Mouse (Mus musculus): ENCODE measurements around the gene Wdr18. TPM values are rescaled to one million over a fixed set of nuclear protein-coding genes. Genes with fewer than 3 reads are reported as not detected.

Wdr18 gene
- total and polyA plus RNA-seq, 3 experiments: 28.5 to 69.0 (median 34.6) TPM

DNA sequence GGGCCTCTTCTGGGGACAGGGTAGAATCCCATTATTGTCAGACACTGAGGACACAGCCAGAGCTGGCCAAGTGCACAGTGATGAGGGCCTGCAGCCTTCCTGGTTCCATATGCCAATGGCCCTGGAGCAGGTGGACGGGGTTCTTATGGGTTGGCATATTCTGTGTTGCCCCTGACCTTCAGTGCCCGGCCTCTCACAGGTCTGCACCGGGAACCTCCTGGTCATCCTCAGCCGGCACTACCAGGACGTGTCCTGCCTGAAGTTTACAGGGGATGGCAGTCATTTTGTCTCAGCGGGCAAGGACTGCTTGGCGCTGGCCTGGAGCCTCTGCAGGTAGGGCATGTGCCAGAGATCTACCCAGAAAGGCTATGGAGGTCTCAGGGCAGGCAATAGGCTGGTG, 4.8 kb downstream of the Wdr18 start:
- Histone ChIP-seq H3K9me3 (replicated peaks) (no peaks in the 10 kb centered on the region), H3K27me3 (ENCODE audit: insufficient read depth, low read length) (no peaks in the 10 kb centered on the region), H3K4me1 (ENCODE audit: insufficient read depth, low read depth, low read length) (peaks cover 64% of the 10 kb centered on the region), H3K36me3 (replicated peaks) (peaks cover 91% of the 10 kb centered on the region), H3K4me3 (ENCODE audit: low read depth, low read length) (no peak overlapping the region)
- TF ChIP-seq CTCF (IDR thresholded peaks at IDR 0.05; ENCODE audit: low read depth, low read length) (no peak), POLR2AphosphoS5 (IDR thresholded peaks at IDR 0.05; ENCODE audit: insufficient replicate concordance, low read depth, low read length) (no peak), GATA2 (IDR thresholded peaks at IDR 0.05; ENCODE audit: borderline replicate concordance, low read depth, low read length) (no peak), TAL1 (conservative IDR thresholded peaks at IDR 0.05; ENCODE audit: low read depth, low read length) (no peak), GATA1 (IDR thresholded peaks at IDR 0.05; ENCODE audit: borderline replicate concordance, low read length) (no peak)
- no peak for DNase-seq (ENCODE audit: low spot score)
- ATAC-seq (ENCODE audit: extremely low read depth, insufficient number of reproducible peaks, low FRiP score, poor library complexity, severe bottlenecking): no peak

- DNase-seq (ENCODE audit: low spot score): no peak
- Histone ChIP-seq H3K9me3 (replicated peaks) (no peaks in the 10 kb centered on the region), H3K27me3 (ENCODE audit: insufficient read depth, low read length) (no peaks in the 10 kb centered on the region), H3K36me3 (replicated peaks) (peaks cover 92% of the 10 kb centered on the region), H3K4me3 (ENCODE audit: low read depth, low read length) (no peak overlapping the region), H3K4me1 (ENCODE audit: insufficient read depth, low read depth, low read length) (peaks cover 64% of the 10 kb centered on the region)
- no peak for TF ChIP-seq GATA1 (IDR thresholded peaks at IDR 0.05; ENCODE audit: borderline replicate concordance, low read length)
- ATAC-seq (ENCODE audit: extremely low read depth, insufficient number of reproducible peaks, low FRiP score, poor library complexity, severe bottlenecking): no peak
Observed at GRCm38 (mm10) chr10:79965325-79965724, 5.4 kb downstream of the Wdr18 start.

DNA sequence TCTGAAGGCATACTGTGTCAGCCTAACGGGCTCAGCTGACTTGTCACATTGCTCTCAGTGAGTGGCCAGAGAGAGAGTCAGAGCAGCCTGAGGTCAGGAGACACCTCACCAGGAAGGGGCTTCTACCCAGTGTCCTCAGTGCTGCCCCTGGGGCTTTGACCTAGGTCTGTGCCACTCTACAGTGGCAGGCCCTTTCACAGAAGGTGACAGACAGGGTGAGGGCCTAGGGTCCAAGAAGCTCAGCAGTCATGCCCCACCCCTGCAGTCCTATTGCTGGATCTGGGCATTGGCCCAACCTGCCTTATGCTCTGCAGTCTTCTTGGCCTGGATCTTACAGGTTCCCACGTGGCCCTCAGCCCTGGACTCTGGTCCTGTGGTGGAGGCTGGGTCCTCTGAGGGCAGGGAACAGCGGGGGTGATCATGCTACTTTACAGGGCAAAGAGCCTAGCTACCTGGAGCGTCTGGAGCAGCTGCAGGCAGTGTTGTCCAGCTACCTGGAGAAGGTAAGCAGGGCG, 7.0 kb downstream of the Wdr18 start:
- Histone ChIP-seq H3K9me3 (replicated peaks) (no peaks in the 10 kb centered on the region), H3K27me3 (ENCODE audit: insufficient read depth, low read length) (peaks cover 3% of the 10 kb centered on the region; the same call in 1 of the 2 replicates), H3K4me3 (ENCODE audit: low read depth, low read length) (no peak overlapping the region), H3K4me1 (ENCODE audit: insufficient read depth, low read depth, low read length) (peaks cover 51% of the 10 kb centered on the region), H3K36me3 (replicated peaks) (peaks cover 84% of the 10 kb centered on the region)
- no peak for TF ChIP-seq GATA2 (IDR thresholded peaks at IDR 0.05; ENCODE audit: borderline replicate concordance, low read depth, low read length)
- no peak for TF ChIP-seq POLR2AphosphoS5 (IDR thresholded peaks at IDR 0.05; ENCODE audit: insufficient replicate concordance, low read depth, low read length)
- no peak for TF ChIP-seq TAL1 (conservative IDR thresholded peaks at IDR 0.05; ENCODE audit: low read depth, low read length)
- TF ChIP-seq CTCF (IDR thresholded peaks at IDR 0.05; ENCODE audit: low read depth, low read length): no peak
- no peak for TF ChIP-seq GATA1 (IDR thresholded peaks at IDR 0.05; ENCODE audit: borderline replicate concordance, low read length)
- DNase-seq (ENCODE audit: low spot score) (no peak), ATAC-seq (ENCODE audit: extremely low read depth, insufficient number of reproducible peaks, low FRiP score, poor library complexity, severe bottlenecking) (no peak)

DNA sequence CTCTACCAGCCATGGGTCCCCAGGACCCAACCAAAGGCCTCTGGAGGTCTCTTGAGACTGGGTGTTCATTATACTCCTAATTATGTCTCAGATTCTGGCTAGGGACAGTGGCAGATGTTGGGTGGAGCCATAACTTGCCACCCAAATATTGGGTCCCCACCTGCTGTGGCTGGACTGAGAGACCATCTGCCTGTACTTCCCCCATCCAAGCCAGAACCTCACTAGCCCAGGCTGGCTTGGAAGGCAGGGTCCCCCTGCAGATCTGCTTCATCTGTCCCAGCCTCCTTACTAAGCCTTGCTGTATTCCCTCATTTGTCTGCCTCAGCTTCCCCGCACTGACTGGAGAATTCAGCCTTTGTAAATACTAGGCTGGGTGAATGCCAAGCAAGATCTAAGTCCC, 8.2 kb downstream of the Wdr18 start:
- TF ChIP-seq GATA1 (IDR thresholded peaks at IDR 0.05; ENCODE audit: borderline replicate concordance, low read length): no peak
- no peak for TF ChIP-seq GATA2 (IDR thresholded peaks at IDR 0.05; ENCODE audit: borderline replicate concordance, low read depth, low read length)
- TF ChIP-seq TAL1 (conservative IDR thresholded peaks at IDR 0.05; ENCODE audit: low read depth, low read length): no peak
- TF ChIP-seq POLR2AphosphoS5 (IDR thresholded peaks at IDR 0.05; ENCODE audit: insufficient replicate concordance, low read depth, low read length): no peak
- TF ChIP-seq CTCF (IDR thresholded peaks at IDR 0.05; ENCODE audit: low read depth, low read length): no peak
- Histone ChIP-seq H3K4me3 (ENCODE audit: low read depth, low read length) (no peak overlapping the region), H3K27me3 (ENCODE audit: insufficient read depth, low read length) (peaks cover 7% of the 10 kb centered on the region; the same call in 1 of the 2 replicates), H3K36me3 (replicated peaks) (peaks cover 79% of the 10 kb centered on the region), H3K4me1 (ENCODE audit: insufficient read depth, low read depth, low read length) (peaks cover 41% of the 10 kb centered on the region), H3K9me3 (replicated peaks) (no peaks in the 10 kb centered on the region)
- DNase-seq (ENCODE audit: low spot score) (no peak), ATAC-seq (ENCODE audit: extremely low read depth, insufficient number of reproducible peaks, low FRiP score, poor library complexity, severe bottlenecking) (no peak)

GRCm38 (mm10) chr10:79969124-79969568, 9.2 kb downstream of the Wdr18 start:
- Histone ChIP-seq H3K9me3 (replicated peaks) (peaks cover 4% of the 10 kb centered on the region), H3K36me3 (replicated peaks) (peaks cover 79% of the 10 kb centered on the region), H3K27me3 (ENCODE audit: insufficient read depth, low read length) (peaks cover 7% of the 10 kb centered on the region; the same call in 1 of the 2 replicates)

DNA sequence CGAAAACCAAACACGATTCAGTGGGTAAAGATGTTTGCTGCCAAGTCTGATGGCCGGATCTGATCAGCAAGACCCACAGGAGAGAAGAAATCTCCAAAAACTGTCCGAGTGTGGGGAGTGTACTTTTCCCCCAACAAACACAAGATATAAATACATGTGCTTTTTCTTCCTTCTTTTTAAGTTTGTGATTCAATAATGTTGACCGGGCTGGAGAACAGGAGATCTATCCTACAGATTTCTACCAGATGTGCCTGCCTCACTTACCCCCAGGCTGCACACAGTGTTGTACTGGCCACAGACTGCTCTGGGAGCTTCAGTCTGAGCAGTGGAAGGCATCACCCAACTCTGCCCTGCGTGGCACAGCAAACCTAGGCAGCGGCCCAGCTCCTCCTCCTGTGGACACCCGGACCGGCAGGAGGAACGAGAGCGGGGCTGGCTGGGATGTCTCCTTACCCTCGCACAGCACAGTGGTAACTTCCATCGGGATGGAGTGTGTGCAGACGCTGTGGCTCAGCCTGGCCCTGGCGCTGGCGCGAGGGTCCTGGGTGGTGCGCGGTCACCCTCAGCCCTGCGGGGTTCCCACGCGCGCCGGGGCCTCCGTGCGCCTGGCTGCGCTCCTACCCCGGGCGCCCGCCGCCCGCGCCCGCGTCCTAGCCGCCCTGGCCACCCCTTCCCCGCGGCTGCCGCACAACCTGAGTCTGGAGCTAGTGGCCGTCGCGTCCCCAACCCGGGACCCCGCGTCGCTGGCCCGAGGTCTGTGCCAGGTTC, 10.6 kb downstream of the Wdr18 start, which contains the start of gene Grin3b:
Gene Grin3b (plus strand): TSS at position 301 of the 768 bp plus-strand sequence.
- no peak for DNase-seq (ENCODE audit: low spot score)
- TF ChIP-seq CTCF (IDR thresholded peaks at IDR 0.05; ENCODE audit: low read depth, low read length): no peak
- TF ChIP-seq POLR2AphosphoS5 (IDR thresholded peaks at IDR 0.05; ENCODE audit: insufficient replicate concordance, low read depth, low read length): 0 out of 2 replicates have a peak, but pooled peaks have one; percentile 60
- Histone ChIP-seq H3K27me3 (ENCODE audit: insufficient read depth, low read length) (peaks cover 8% of the 10 kb centered on the region; the same call in 1 of the 2 replicates), H3K36me3 (replicated peaks) (peaks cover 79% of the 10 kb centered on the region), H3K9me3 (replicated peaks) (peaks cover 17% of the 10 kb centered on the region), H3K4me3 (ENCODE audit: low read depth, low read length) (no peak within 1 kb of the TSS), H3K4me1 (ENCODE audit: insufficient read depth, low read depth, low read length) (peaks cover 33% of the 10 kb centered on the region)
- no peak for ATAC-seq (ENCODE audit: extremely low read depth, insufficient number of reproducible peaks, low FRiP score, poor library complexity, severe bottlenecking)

More at GRCm38 (mm10) chr10:79969124-79969568, 9.2 kb downstream of the Wdr18 start:
- H3K4me1 ChIP-seq (ENCODE audit: insufficient read depth, low read depth, low read length): peaks cover 34% of the 10 kb centered on the region
- TF ChIP-seq GATA2 (IDR thresholded peaks at IDR 0.05; ENCODE audit: borderline replicate concordance, low read depth, low read length) (no peak), CTCF (IDR thresholded peaks at IDR 0.05; ENCODE audit: low read depth, low read length) (no peak), TAL1 (conservative IDR thresholded peaks at IDR 0.05; ENCODE audit: low read depth, low read length) (no peak), POLR2AphosphoS5 (IDR thresholded peaks at IDR 0.05; ENCODE audit: insufficient replicate concordance, low read depth, low read length) (no peak), GATA1 (IDR thresholded peaks at IDR 0.05; ENCODE audit: borderline replicate concordance, low read length) (no peak)
- DNase-seq (ENCODE audit: low spot score) (no peak), ATAC-seq (ENCODE audit: extremely low read depth, insufficient number of reproducible peaks, low FRiP score, poor library complexity, severe bottlenecking) (no peak)
- no peak overlapping the region for H3K4me3 ChIP-seq (ENCODE audit: low read depth, low read length)

Measured in G1E (cell line).